Mouse (Mus musculus) testis, adult 2 months (tissue): ENCODE measurements around the gene Wnt4.

Experiments
- CTCF ChIP-seq: fragments of 200-500 bp; IDR thresholded peaks from 2 replicates; pipeline ENCODE4 v1.5.1; 2012; ENCODE audit warnings: low read depth, mild to moderate bottlenecking, inconsistent platforms, low read length, moderate library complexity; ENCODE audit not compliant: control insufficient read depth, insufficient read depth, insufficient replicate concordance
- POLR2A ChIP-seq: fragments of 200-500 bp; IDR thresholded peaks from 2 replicates; pipeline ENCODE4 v1.6.1; 2012; ENCODE audit warnings: low read depth, mild to moderate bottlenecking, inconsistent platforms, low read length, moderate library complexity; ENCODE audit not compliant: control insufficient read depth

- no peak for TF ChIP-seq CTCF
- TF ChIP-seq POLR2A: no peak
Observed at GRCm38 (mm10) chr4:137316027-137316770, 38.9 kb downstream of the Wnt4 start.
